Mouse (Mus musculus) forebrain, postnatal 0 days (tissue): ENCODE measurements around the gene Josd2. TPM values are rescaled to one million over a fixed set of nuclear protein-coding genes. Genes with fewer than 3 reads are reported as not detected.

Experiments used
- ATAC-seq: fragments of 200-750 bp; cut with Nextera tagmentation; 2 replicates; pipeline ENCODE4 v1.8.0; 2017; ENCODE audit warnings: mild to moderate bottlenecking, moderate library complexity
- DNase-seq: peaks from one replicate; pipeline ENCODE4 v3.0.0-alpha.2; 2015
- H3K27ac ChIP-seq: fragments of 300-500 bp; sonication (generic); 2 replicates; pipeline ENCODE4 v1.5.1; 2014; ENCODE audit warnings: low read depth, mild to moderate bottlenecking, antibody characterized with exemption, low read length, moderate library complexity, mixed read lengths
- H3K27me3 ChIP-seq: fragments of 300-500 bp; sonication (generic); 2 replicates; pipeline ENCODE4 v1.6.1; 2014; ENCODE audit warnings: mild to moderate bottlenecking, low read length, mixed read lengths; ENCODE audit not compliant: insufficient read depth
- H3K36me3 ChIP-seq: fragments of 300-500 bp; sonication (generic); 2 replicates; pipeline ENCODE4 v1.6.1; 2014; ENCODE audit warnings: mild to moderate bottlenecking, moderate library complexity; ENCODE audit not compliant: insufficient read depth
- H3K4me1 ChIP-seq: fragments of 300-500 bp; sonication (generic); 2 replicates; pipeline ENCODE4 v1.6.1; 2014; ENCODE audit warnings: antibody characterized with exemption; ENCODE audit not compliant: insufficient read depth
- H3K4me2 ChIP-seq: fragments of 300-500 bp; sonication (generic); 2 replicates; pipeline ENCODE4 v1.6.1; 2014; ENCODE audit warnings: low read depth, mild to moderate bottlenecking, moderate library complexity
- H3K4me3 ChIP-seq: fragments of 300-500 bp; sonication (generic); 2 replicates; pipeline ENCODE4 v1.5.1; 2014; ENCODE audit warnings: low read depth, low read length, mixed read lengths
- H3K9ac ChIP-seq: fragments of 300-500 bp; sonication (generic); 2 replicates; pipeline ENCODE4 v1.6.1; 2014; ENCODE audit warnings: mild to moderate bottlenecking
- H3K9me3 ChIP-seq: fragments of 300-500 bp; sonication (generic); 2 replicates; pipeline ENCODE4 v1.6.1; 2016; ENCODE audit warnings: low read length
- CTCF ChIP-seq: sonication (generic); IDR thresholded peaks from 2 replicates; pipeline ENCODE4 v1.5.1; 2016; ENCODE audit warnings: antibody characterized with exemption, control low read depth, low read depth
- WGBS: fragments of 180-500 bp; shearing (Covaris S2); extraction: QIAGEN DNeasy Blood & Tissue Kit; methylation state at CpG from one replicate; pipeline ENCODE4 v1.1.7; 2014; 5-methylcytosine and 5-hydroxymethylcytosine counted together
- polyA plus RNA-seq: library from polyadenylated mRNA; unstranded; fragments of >200 nt; fragmentation: Nextera tagmentation; extraction: Ambion mirVana; gene quantifications from 2 replicates; pipeline ENCODE4 v1.2.1, GENCODE M21; 2015
- total RNA-seq: library from RNA; depleted of rRNA; stranded (reverse); fragments of >200 nt; gene quantifications from 2 replicates; pipeline ENCODE4 v1.2.3, GENCODE M21; 2014

Gene Josd2
- total and polyA plus RNA-seq, 2 experiments from 2014 or later = 27.6 to 28.6 TPM

DNA sequence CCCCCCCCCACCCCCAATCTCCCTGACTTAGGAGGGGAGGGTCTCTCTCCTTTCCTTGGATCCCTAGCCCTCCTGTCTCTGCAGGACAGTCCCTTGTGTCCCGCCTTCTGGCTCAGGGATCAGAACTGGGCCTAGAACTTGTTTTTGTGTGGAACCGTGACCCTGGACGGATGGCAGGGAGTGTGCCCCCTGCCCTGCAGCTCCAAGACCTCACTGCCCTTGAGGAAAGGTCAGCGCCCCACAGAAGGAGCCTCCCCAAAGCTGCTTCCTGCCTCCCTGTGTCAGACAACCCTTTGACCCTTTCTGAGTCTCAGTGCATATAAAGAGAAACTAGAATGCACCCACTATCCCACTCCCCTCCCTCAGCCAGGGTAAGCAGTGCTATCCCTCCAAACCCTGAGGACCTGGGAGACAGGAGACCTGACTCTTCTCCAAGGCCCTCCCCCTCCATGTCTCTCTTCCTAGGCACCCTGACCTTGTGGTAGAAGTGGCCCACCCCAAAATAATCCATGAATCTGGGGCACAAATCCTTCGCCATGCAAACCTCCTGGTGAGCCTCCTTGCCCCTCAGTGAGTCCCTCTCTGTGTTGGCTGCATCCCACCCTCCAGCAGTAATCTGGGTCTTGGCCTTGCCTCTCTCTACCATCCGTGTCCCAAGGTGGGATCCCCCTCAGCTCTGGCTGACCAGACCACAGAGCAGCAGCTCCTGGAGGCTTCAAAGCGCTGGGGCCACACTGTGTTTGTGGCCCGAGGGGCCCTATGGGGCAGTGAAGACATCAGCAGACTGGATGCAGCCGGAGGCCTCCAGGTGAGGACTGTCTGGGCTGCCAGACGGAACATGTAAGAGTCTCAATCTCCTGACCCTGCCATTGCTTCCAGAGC is 1.5 kb upstream of the Josd2 start:
- H3K4me3 ChIP-seq = no peak overlapping the region
- H3K4me1 ChIP-seq = peaks cover 24% of the 10 kb centered on the region
- H3K27ac ChIP-seq = peak overlapping the region; percentile 11
- peaks cover 32% of the 10 kb centered on the region for H3K36me3 ChIP-seq
- TF ChIP-seq CTCF = no peak
- no peaks in the 10 kb centered on the region for H3K9me3 ChIP-seq
- no peaks in the 10 kb centered on the region for H3K27me3 ChIP-seq
- DNase-seq = no peak
- no peak overlapping the region for H3K4me2 ChIP-seq
- no peak for ATAC-seq
- no peak overlapping the region for H3K9ac ChIP-seq
- 80% methylated on average over 10 of the region's 10 CpGs for WGBS

DNA sequence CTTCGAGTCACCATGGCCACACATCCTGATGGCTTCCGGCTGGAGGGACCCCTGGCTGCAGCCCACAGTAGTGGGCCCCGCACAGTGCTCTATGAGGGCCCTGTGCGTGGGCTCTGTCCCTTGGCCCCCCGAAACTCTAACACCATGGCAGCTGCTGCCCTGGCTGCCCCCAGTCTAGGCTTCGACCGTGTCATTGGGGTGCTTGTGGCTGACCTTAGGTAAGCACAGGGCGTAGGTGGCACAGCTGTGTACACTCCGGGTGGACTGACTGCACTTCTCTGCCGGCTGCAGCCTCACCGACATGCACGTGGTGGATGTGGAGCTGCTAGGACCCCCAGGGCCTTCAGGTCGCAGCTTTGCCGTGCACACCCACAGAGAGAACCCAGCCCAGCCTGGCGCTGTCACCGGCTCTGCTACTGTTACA is 880 bp upstream of the Josd2 start:
- no peak overlapping the region for H3K4me3 ChIP-seq
- DNase-seq (no peak), ATAC-seq (no peak)
- no peaks in the 10 kb centered on the region for H3K9me3 ChIP-seq
- TF ChIP-seq CTCF = no peak
- peaks cover 24% of the 10 kb centered on the region for H3K4me1 ChIP-seq
- H3K36me3 ChIP-seq = peaks cover 26% of the 10 kb centered on the region
- WGBS = 79% methylated on average over 16 of the region's 16 CpGs
- peak overlapping the region; percentile 11 for H3K27ac ChIP-seq
- H3K27me3 ChIP-seq = no peaks in the 10 kb centered on the region
- no peak overlapping the region for H3K9ac ChIP-seq
- no peak overlapping the region for H3K4me2 ChIP-seq

DNA sequence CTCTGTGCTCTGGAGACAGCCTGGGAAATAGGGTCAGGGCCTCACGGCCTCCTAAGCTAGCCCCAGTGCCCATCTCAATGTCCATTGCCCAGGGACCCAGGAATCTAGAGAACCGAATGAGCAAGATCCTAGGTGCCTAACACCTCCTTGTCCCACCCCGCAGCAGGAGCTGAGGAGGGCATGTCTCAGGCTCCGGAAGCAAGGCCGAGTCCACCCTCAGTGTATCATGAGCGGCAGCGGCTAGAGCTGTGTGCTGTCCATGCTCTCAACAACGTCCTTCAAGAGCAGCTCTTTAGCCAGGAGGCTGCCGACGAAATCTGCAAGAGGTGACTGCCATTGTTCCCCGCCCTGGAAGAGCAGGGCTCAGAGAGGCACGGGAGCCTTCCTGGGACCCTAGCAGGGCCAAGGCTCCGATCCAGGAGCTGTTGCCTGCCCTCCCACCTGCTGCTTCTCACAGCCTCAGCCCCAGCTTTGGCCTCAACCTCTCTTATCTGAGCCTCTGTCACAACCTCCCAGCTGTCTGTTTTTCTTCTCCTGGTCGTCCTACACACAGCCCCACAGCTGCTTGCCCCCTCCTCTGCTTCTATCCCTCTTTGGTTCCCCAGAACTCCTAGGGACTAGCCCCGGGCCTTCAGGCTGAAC is 985 bp downstream of the Josd2 start:
- Histone ChIP-seq H3K9me3 (no peaks in the 10 kb centered on the region), H3K4me3 (peak overlapping the region; percentile 50), H3K27me3 (no peaks in the 10 kb centered on the region), H3K36me3 (peaks cover 7% of the 10 kb centered on the region), H3K27ac (peak overlapping the region; percentile 89), H3K4me1 (peaks cover 28% of the 10 kb centered on the region), H3K4me2 (peak overlapping the region; percentile 57), H3K9ac (peak overlapping the region; percentile 56)
- no peak for ATAC-seq
- TF ChIP-seq CTCF = no peak
- WGBS = 49% methylated on average over 15 of the region's 15 CpGs
- DNase-seq = no peak

DNA sequence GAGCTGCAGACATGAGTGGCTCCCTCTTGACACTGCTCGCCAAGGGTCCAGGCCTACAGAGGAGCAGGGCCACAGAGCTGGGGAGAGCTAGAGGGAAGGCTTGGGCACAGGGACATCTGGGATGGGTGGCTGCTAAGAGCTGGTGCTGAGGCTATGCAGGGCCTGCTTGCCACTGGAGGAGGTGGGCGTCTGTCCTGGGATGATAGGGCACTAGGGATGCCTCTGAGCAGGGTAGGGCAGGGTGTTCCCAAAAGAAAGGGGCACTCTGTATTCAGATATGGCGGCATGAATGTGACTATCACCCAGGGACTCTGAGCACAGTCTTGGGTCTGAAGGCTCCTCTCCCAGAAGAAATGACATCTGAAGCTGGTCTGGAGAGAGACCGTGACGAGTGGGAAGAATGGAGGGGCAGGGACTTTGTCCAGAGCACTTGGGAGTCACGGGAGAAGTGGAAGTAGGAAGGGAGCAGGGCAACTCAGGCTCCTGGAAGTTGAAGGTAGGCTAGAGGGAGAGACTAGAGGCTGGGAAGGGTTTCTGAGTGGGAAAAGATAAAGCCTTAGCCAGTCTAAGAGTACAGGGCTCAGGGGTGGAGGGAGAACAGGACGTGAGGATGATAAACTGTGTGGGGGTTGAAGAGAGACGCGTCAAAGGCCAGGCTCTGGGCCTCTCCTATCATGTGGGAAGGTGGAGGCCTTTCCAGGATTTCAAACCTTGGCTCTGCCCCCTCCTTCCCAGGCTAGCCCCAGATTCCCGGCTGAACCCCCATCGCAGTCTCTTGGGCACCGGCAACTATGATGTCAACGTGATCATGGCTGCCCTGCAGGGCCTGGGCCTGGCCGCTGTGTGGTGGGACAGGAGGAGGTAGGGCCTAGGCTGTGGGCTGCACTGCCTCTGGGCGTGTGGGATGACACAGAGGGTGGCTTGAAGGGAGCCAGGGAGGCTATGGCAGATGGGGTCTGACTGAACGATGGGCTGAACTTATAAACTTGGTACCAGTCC is 2.2 kb downstream of the Josd2 start:
- Histone ChIP-seq H3K36me3 (no peaks in the 10 kb centered on the region), H3K27ac (no peak overlapping the region; the same call in 1 of the 2 replicates), H3K27me3 (no peaks in the 10 kb centered on the region), H3K4me3 (no peak overlapping the region), H3K9ac (no peak overlapping the region), H3K4me2 (no peak overlapping the region), H3K9me3 (no peaks in the 10 kb centered on the region), H3K4me1 (peaks cover 23% of the 10 kb centered on the region)
- no peak for DNase-seq
- 91% methylated on average over 16 of the region's 16 CpGs for WGBS
- TF ChIP-seq CTCF = no peak
- no peak for ATAC-seq

DNA sequence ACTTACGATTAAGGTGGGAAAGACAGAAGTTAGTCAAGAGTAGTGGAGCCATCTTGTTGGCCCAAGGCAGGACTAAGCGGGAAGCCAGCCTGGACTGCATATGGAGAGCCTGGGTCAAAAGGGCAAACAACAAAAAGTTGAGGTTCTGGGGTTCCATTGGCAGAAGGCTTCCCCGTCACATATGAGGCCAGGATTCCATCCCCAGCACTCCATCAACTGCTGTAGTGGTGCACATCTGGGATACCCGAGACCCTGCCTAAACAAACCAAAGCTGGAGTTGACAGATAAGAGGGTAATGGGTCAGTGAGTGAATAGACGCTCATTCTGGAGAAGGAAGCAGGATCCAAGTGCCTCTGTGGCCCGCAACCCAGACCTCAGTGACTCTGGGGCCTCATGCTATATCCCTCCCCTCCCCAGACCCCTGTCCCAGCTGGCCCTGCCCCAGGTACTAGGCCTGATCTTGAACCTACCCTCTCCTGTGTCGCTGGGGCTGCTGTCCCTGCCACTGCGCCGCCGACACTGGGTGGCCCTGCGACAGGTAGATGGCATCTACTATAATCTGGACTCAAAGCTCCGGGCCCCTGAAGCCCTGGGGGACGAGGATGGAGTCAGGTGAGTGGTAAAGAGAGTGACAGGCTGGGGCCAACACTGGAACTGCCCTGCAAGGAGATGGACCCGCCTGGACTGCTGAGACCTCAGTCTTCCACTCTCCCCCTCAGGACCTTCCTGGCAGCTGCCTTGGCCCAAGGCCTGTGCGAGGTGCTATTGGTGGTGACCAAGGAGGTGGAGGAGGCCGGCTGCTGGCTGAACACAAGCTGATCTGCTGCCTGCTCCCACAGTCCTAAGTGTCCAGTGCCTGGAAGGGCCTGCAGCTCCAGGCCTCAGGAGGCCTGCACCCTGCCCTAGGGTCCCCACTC is 3.2 kb downstream of the Josd2 start:
- no peaks in the 10 kb centered on the region for H3K9me3 ChIP-seq
- no peak overlapping the region for H3K9ac ChIP-seq
- no peak for TF ChIP-seq CTCF
- no peak overlapping the region for H3K27ac ChIP-seq
- no peak for DNase-seq
- no peak overlapping the region for H3K4me2 ChIP-seq
- no peak for ATAC-seq
- peaks cover 26% of the 10 kb centered on the region for H3K4me1 ChIP-seq
- H3K4me3 ChIP-seq = no peak overlapping the region
- no peaks in the 10 kb centered on the region for H3K36me3 ChIP-seq
- 89% methylated on average over 16 of the region's 16 CpGs for WGBS
- no peaks in the 10 kb centered on the region for H3K27me3 ChIP-seq
